Mouse (Mus musculus) heart, adult 2 months (tissue): Measurements from ENCODE around the gene Iqschfp.

Experiments
- CTCF ChIP-seq: fragments of 200-600 bp; IDR thresholded peaks from 2 replicates; pipeline ENCODE4 v1.8.1; 2022; ENCODE audit warnings: antibody characterized with exemption, mild to moderate bottlenecking, moderate library complexity
- EP300 ChIP-seq: fragments of 200-500 bp; IDR thresholded peaks from 2 replicates; pipeline ENCODE4 v1.6.1; 2011; ENCODE audit warnings: low read depth, low read length, control low read depth; ENCODE audit not compliant: insufficient read depth
- POLR2A ChIP-seq: fragments of 200-500 bp; IDR thresholded peaks from 2 replicates; pipeline ENCODE4 v1.6.1; 2011; ENCODE audit warnings: mild to moderate bottlenecking, low read depth, low read length, control low read depth; ENCODE audit not compliant: insufficient read depth

DNA sequence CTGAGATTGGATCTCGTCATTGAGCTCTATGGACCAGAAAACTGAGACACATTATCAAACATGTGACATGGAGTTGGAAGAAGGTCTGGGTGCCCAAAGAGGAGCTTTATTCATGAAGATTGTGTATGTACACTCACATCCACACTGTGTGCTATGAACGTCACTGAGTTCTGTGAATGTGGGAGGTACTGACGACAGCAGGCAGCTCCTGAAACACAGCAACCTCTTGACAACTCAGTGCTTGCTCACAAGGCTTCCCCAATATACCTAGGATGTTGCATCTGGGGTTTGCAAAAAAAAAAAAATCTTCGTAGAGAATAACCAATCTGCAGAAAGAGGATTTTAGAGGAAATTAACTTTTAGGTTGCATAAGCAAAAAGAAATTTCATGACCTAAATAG, 31.1 kb downstream of the Iqschfp start:
- TF ChIP-seq CTCF (no peak), POLR2A (no peak), EP300 (no peak)
